ENCODE assay signal across 8 mouse cellular contexts in the genomic region with DNA sequence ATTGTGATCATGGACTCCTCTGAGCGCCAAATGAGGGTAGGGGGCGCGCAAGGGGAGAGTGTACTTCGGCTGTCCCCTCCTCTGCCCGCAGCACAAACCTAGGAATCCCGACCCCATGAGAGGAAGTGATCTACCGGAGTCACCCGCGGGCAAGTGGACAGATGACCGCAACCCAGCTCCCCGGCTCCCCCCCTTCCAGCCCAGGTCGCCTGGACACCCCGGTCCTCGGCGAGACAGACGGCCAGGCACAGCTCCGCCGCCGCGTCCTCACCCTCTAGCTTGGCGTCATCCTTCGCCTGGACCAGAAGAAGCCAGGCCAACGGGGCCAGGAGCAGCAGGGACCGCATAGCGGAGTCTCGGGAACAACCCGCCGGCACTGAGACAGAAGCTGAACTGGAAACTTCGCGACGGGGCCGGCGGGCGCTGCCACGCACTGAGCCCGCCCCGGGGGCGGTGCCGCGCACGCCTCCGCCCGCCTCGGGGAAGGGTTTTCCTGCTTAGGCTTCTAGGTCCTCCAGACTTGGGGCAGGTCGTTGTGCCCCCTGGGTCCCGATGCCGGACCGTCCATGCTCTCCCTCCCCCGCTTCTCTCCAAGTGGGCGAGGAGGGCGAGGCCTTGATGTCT. TPM values are rescaled to one million over a fixed set of nuclear protein-coding genes. Genes with fewer than 3 reads are reported as not detected.
DNase-seq lines count a peak whose midpoint lies in the region; TF ChIP-seq lines count a peak whose summit lies in the region.

Gene Plod1, minus strand, starts transcription at position 437 of the 624 bp plus-strand sequence.

- intact Hi-C loops in gastrocnemius, postnatal 14 days (cut with DNase I; ENCODE audit: low total_unique reads): no loop called here
- intact Hi-C loops in left cerebral cortex, adult 2 months (cut with DNase I): no loop called here

- peak within 1 kb of the TSS; percentile 66 for H3K4me3 ChIP-seq in left cerebral cortex, adult 2 months
- H3K4me3 ChIP-seq in macrophage (ENCODE audit: inconsistent target): peak within 1 kb of the TSS; percentile 86

- under 1% methylated on average over 49 of the region's 51 CpGs for WGBS in macrophage (ENCODE audit: missing documents)

- H3K36me3 ChIP-seq in macrophage (ENCODE audit: inconsistent target): peaks cover 15% of the 10 kb centered on the region

- H3K27ac ChIP-seq in left cerebral cortex, adult 2 months: peak within 1 kb of the TSS; percentile 80
- peak within 1 kb of the TSS; percentile 96 for H3K27ac ChIP-seq in macrophage

- no peak for TF ChIP-seq CTCF in left cerebral cortex, adult 2 months (IDR thresholded peaks at IDR 0.05)

- DNase-seq in adrenal gland, adult 18-20 months (ENCODE audit: low spot score in 2 of 2): peak; percentile 89
- peak; percentile 90 for DNase-seq in embryo, embryonic 11 days
- peak; percentile 90 for DNase-seq in gastrocnemius, postnatal 14 days
- DNase-seq in induced T-regulatory cell, adult 2 months (ENCODE audit: low read depth): peak; percentile 78
- peak; percentile 75 to 77 for DNase-seq in left cerebral cortex, adult 2 months (ENCODE audit: extremely low spot score in 1 of 2, low spot score in 2 of 2)
- DNase-seq in right cerebral cortex, adult 2 months (ENCODE audit: low spot score in 2 of 2): peak; percentile 62 to 76
- peak; percentile 80 for DNase-seq in urinary bladder, postnatal 25 days (ENCODE audit: low spot score)

- H3K79me2 ChIP-seq in macrophage (ENCODE audit: inconsistent target): peaks cover 53% of the 10 kb centered on the region

RNA-seq across cellular contexts. Expression of gene Plod1, which starts in this region (rescaled TPM):
- 10 to 100 TPM; 38.1 to 54.7 TPM for total RNA-seq in adrenal gland, adult 18-20 months (2021)
- 10 to 100 TPM; 43.4 to 48.8 TPM for total RNA-seq in gastrocnemius, postnatal 14 days (2021)
- 10 to 100 TPM; 14.2 to 14.4 TPM for total RNA-seq in left cerebral cortex, adult 2 months (2021)
- total RNA-seq in macrophage (2018; cell fraction: chromatin; rRNA removed): 100 to 1,000 TPM in 14 of 26 experiments, 10 to 100 TPM in 12; 40.1 to 217 (median 115) TPM
- total RNA-seq in macrophage (2018; cell fraction: cytosol; rRNA removed): 100 to 1,000 TPM; 112 to 222 (median 172) TPM
- 100 to 1,000 TPM; 137 to 399 (median 260) TPM for total RNA-seq in macrophage (2018; cell fraction: nucleus; rRNA removed)
- polyA plus RNA-seq in macrophage (2018): 144 to 203 TPM (median 190 TPM) in 3 replicates

Comparison
In these comparisons a context has a peak if more than half of its experiments do, and no peak if none do; other contexts are left out.
1. Peak in every context shown above with its lines: DNase-seq, H3K4me3 ChIP-seq and H3K27ac ChIP-seq.